Comparison of ENCODE assay signal across 24 mouse cellular contexts in genomic region chr15:79145522-79145921, GRCm38 (mm10). TPM values are rescaled to one million over a fixed set of nuclear protein-coding genes. Genes with fewer than 3 reads are reported as not detected.
DNase-seq lines count a peak whose midpoint lies in the region; ATAC-seq and TF ChIP-seq lines count a peak whose summit lies in the region.
"Had no signal": no experiment of that assay in that cellular context is flagged by ENCODE, and none has a peak within 500 bp of the region (broad histone marks: within the 10 kb centered on the region; RNA-seq: fewer than 3 reads in every experiment).

No protein-coding gene starts in this region.

- no peak for ATAC-seq in intestine, embryonic 16.5 days
- no peak for ATAC-seq in intestine, embryonic 15.5 days
- no peak for ATAC-seq in erythroid progenitor cell, adult 5-6 weeks (replicated peaks; ENCODE audit: low FRiP score, poor library complexity, severe bottlenecking)
- ATAC-seq in forebrain, embryonic 16.5 days = no peak
- ATAC-seq: activated CD4-positive, CD25-positive, alpha-beta regulatory T cell, adult 4 months; CD4-positive, CD25-positive, alpha-beta regulatory T cell, adult 4 months; forebrain, embryonic 14.5 days had no signal

- H3K4me1 ChIP-seq in intestine, embryonic 16.5 days (ENCODE audit: control insufficient read depth, insufficient read depth, low read length) = peaks cover 20% of the 10 kb centered on the region
- peaks cover 8% of the 10 kb centered on the region; the same call in 1 of the 2 replicates for H3K4me1 ChIP-seq in intestine, embryonic 15.5 days (replicated peaks)
- H3K4me1 ChIP-seq in small intestine, adult 2 months (ENCODE audit: control insufficient read depth, insufficient read depth, insufficient read length, low read length) = no peaks in the 10 kb centered on the region
- peaks cover 17% of the 10 kb centered on the region for H3K4me1 ChIP-seq in forebrain, embryonic 16.5 days (replicated peaks; ENCODE audit: control insufficient read depth, insufficient read depth, low read length)

- peaks cover 15% of the 10 kb centered on the region; the same call in 1 of the 2 replicates for H3K36me3 ChIP-seq in intestine, embryonic 16.5 days (ENCODE audit: control insufficient read depth, insufficient read depth, low read length)
- peaks cover 36% of the 10 kb centered on the region for H3K36me3 ChIP-seq in intestine, embryonic 15.5 days
- H3K36me3 ChIP-seq in small intestine, adult 2 months (ENCODE audit: control insufficient read depth, insufficient read depth, low read length) = peaks cover 33% of the 10 kb centered on the region
- H3K36me3 ChIP-seq in forebrain, embryonic 16.5 days (ENCODE audit: control insufficient read depth, insufficient read depth) = peaks cover 16% of the 10 kb centered on the region

- H3K4me2 ChIP-seq in intestine, embryonic 16.5 days (ENCODE audit: low read depth, low read length) = no peak overlapping the region
- no peak overlapping the region for H3K4me2 ChIP-seq in intestine, embryonic 15.5 days (replicated peaks)
- H3K4me2 ChIP-seq in forebrain, embryonic 16.5 days (ENCODE audit: low read length) = no peak overlapping the region
- H3K4me2 ChIP-seq: embryonic facial prominence, embryonic 13.5 days; heart, embryonic 15.5 days; hindbrain, embryonic 14.5 days had no signal

- no peak overlapping the region for H3K4me3 ChIP-seq in intestine, embryonic 16.5 days (ENCODE audit: low read length)
- H3K4me3 ChIP-seq in intestine, embryonic 15.5 days (replicated peaks) = no peak overlapping the region
- H3K4me3 ChIP-seq in small intestine, adult 2 months (ENCODE audit: low read depth, low read length) = no peak overlapping the region
- no peak overlapping the region for H3K4me3 ChIP-seq in forebrain, embryonic 16.5 days (replicated peaks; ENCODE audit: low read length)
- H3K4me3 ChIP-seq: embryonic facial prominence, embryonic 13.5 days; forebrain, embryonic 10.5 days; heart, embryonic 10.5 days; heart, embryonic 15.5 days had no signal

- peak; percentile 16 for DNase-seq in fat pad, adult 2 months (ENCODE audit: extremely low read depth, low read depth, low spot score)
- no peak for DNase-seq in left cerebral cortex, adult 11 months (ENCODE audit: low spot score)
- DNase-seq: adrenal gland, postnatal 25 days; B cell, adult 2 months; cerebellum, adult 18-20 months; cerebellum, adult 9-11 months; cerebellum, postnatal 36 days; gastrocnemius, postnatal 10 days; heart, adult 18-20 months; heart, postnatal 14 days had no signal

- H3K27ac ChIP-seq in intestine, embryonic 16.5 days (ENCODE audit: low read length) = peak overlapping the region; percentile 29; the same call in 1 of the 2 replicates
- H3K27ac ChIP-seq in intestine, embryonic 15.5 days = no peak overlapping the region
- H3K27ac ChIP-seq in small intestine, adult 2 months (ENCODE audit: insufficient read depth, low read depth, low read length) = peak overlapping the region; percentile 19; the same call in 1 of the 2 replicates
- no peak overlapping the region for H3K27ac ChIP-seq in forebrain, embryonic 16.5 days (ENCODE audit: low read length)
- H3K27ac ChIP-seq: embryonic facial prominence, embryonic 13.5 days; forebrain, embryonic 10.5 days; heart, embryonic 10.5 days; heart, embryonic 15.5 days; hindbrain, embryonic 14.5 days had no signal

- no peaks in the 10 kb centered on the region for H3K9me3 ChIP-seq in intestine, embryonic 16.5 days (ENCODE audit: control insufficient read depth, low read length)
- H3K9me3 ChIP-seq in intestine, embryonic 15.5 days = no peaks in the 10 kb centered on the region
- H3K9me3 ChIP-seq in forebrain, embryonic 16.5 days (ENCODE audit: control insufficient read depth, low read length) = no peaks in the 10 kb centered on the region
- H3K9me3 ChIP-seq: embryonic facial prominence, embryonic 13.5 days; forebrain, embryonic 10.5 days; heart, embryonic 10.5 days; heart, embryonic 15.5 days had no signal

- no peak for TF ChIP-seq CTCF in small intestine, adult 2 months (IDR thresholded peaks at IDR 0.05; ENCODE audit: extremely low read depth, insufficient read length, insufficient replicate concordance, low read depth, low read length)

- TF ChIP-seq POLR2A in small intestine, adult 2 months (IDR thresholded peaks at IDR 0.05; ENCODE audit: low read depth, low read length) = no peak

- no peak overlapping the region for H3K9ac ChIP-seq in intestine, embryonic 16.5 days (ENCODE audit: low read depth, low read length)
- H3K9ac ChIP-seq in intestine, embryonic 15.5 days = no peak overlapping the region
- H3K9ac ChIP-seq in forebrain, embryonic 16.5 days (replicated peaks; ENCODE audit: low read depth, low read length) = no peak overlapping the region
- H3K9ac ChIP-seq: embryonic facial prominence, embryonic 13.5 days; heart, embryonic 15.5 days; hindbrain, embryonic 14.5 days had no signal

- 81% methylated on average over 7 of the region's 7 CpGs for WGBS in intestine, embryonic 16.5 days
- 84% methylated on average over 7 of the region's 7 CpGs for WGBS in intestine, embryonic 15.5 days
- WGBS in small intestine, adult 2 months = 54% methylated on average over 7 of the region's 7 CpGs
- 93% methylated on average over 7 of the region's 7 CpGs for WGBS in forebrain, embryonic 16.5 days

- H3K27me3 ChIP-seq in intestine, embryonic 16.5 days (replicated peaks; ENCODE audit: control insufficient read depth, insufficient read depth, low read length) = no peaks in the 10 kb centered on the region
- no peaks in the 10 kb centered on the region for H3K27me3 ChIP-seq in intestine, embryonic 15.5 days (replicated peaks)
- H3K27me3 ChIP-seq in small intestine, adult 2 months (ENCODE audit: control insufficient read depth, insufficient read depth, low read length) = no peaks in the 10 kb centered on the region
- no peaks in the 10 kb centered on the region for H3K27me3 ChIP-seq in forebrain, embryonic 16.5 days (replicated peaks; ENCODE audit: control insufficient read depth, insufficient read depth, low read length)
- H3K27me3 ChIP-seq: embryonic facial prominence, embryonic 13.5 days; heart, embryonic 15.5 days had no signal

RNA-seq across cellular contexts. Expression of gene 1700088E04Rik, which starts 4.5 kb away (rescaled TPM):
- 4.2 and 5.7 TPM in 2 replicates for polyA plus RNA-seq in intestine, embryonic 16.5 days (2015; fragmentation: Nextera tagmentation; extraction: Ambion mirVana)
- polyA plus RNA-seq in intestine, embryonic 15.5 days (2015; fragmentation: Nextera tagmentation; extraction: Ambion mirVana) = 4.5 and 5.7 TPM in 2 replicates
- polyA plus RNA-seq in small intestine, adult 2 months (2012; rRNA removed) = 0.56 and 1.2 TPM in 2 replicates
- total RNA-seq in erythroid progenitor cell, adult 5-6 weeks (2015; ENCODE audit: low replicate concordance) = not detected in 2 replicates
- not detected in 2 replicates for total RNA-seq in erythroid progenitor cell, adult 5-6 weeks (2017; ENCODE audit: low replicate concordance)
- 11.7 and 13.1 TPM in 2 replicates for polyA plus RNA-seq in forebrain, embryonic 16.5 days (2015; fragmentation: Nextera tagmentation; extraction: Ambion mirVana)

RNA-seq across cellular contexts. Expression of gene Polr2f, which starts 4.7 kb away (rescaled TPM):
- 287 and 317 TPM in 2 replicates for polyA plus RNA-seq in intestine, embryonic 16.5 days (2015; fragmentation: Nextera tagmentation; extraction: Ambion mirVana)
- 311 and 328 TPM in 2 replicates for polyA plus RNA-seq in intestine, embryonic 15.5 days (2015; fragmentation: Nextera tagmentation; extraction: Ambion mirVana)
- 18.3 and 32.2 TPM in 2 replicates for polyA plus RNA-seq in small intestine, adult 2 months (2012; rRNA removed)
- total RNA-seq in erythroid progenitor cell, adult 5-6 weeks (2015; ENCODE audit: low replicate concordance) = 15.1 and 32.7 TPM in 2 replicates
- 17.0 and 20.3 TPM in 2 replicates for total RNA-seq in erythroid progenitor cell, adult 5-6 weeks (2017; ENCODE audit: low replicate concordance)
- polyA plus RNA-seq in forebrain, embryonic 16.5 days (2015; fragmentation: Nextera tagmentation; extraction: Ambion mirVana) = 253 and 256 TPM in 2 replicates

RNA-seq across cellular contexts. Expression of gene Sox10, which starts 19.5 kb away (rescaled TPM):
- polyA plus RNA-seq in intestine, embryonic 16.5 days (2015; fragmentation: Nextera tagmentation; extraction: Ambion mirVana) = 5.2 and 5.4 TPM in 2 replicates
- 7.9 and 8.2 TPM in 2 replicates for polyA plus RNA-seq in intestine, embryonic 15.5 days (2015; fragmentation: Nextera tagmentation; extraction: Ambion mirVana)
- 2.5 and 2.7 TPM in 2 replicates for polyA plus RNA-seq in small intestine, adult 2 months (2012; rRNA removed)
- total RNA-seq in erythroid progenitor cell, adult 5-6 weeks (2015; ENCODE audit: low replicate concordance) = not detected in 2 replicates
- not detected in 2 replicates for total RNA-seq in erythroid progenitor cell, adult 5-6 weeks (2017; ENCODE audit: low replicate concordance)
- polyA plus RNA-seq in forebrain, embryonic 16.5 days (2015; fragmentation: Nextera tagmentation; extraction: Ambion mirVana) = 2.0 and 2.2 TPM in 2 replicates
- total RNA-seq: hematopoietic stem cell, adult 5-6 weeks had no signal
- polyA plus RNA-seq: activated CD4-positive, CD25-positive, alpha-beta regulatory T cell, adult 4 months; CD4-positive, CD25-positive, alpha-beta regulatory T cell, adult 4 months had no signal

RNA-seq across cellular contexts. Expression of gene Micall1, which starts 36.8 kb away (rescaled TPM):
- 5.2 and 6.3 TPM in 2 replicates for polyA plus RNA-seq in intestine, embryonic 16.5 days (2015; fragmentation: Nextera tagmentation; extraction: Ambion mirVana)
- polyA plus RNA-seq in intestine, embryonic 15.5 days (2015; fragmentation: Nextera tagmentation; extraction: Ambion mirVana) = 8.3 TPM in 2 replicates
- 18.8 and 23.8 TPM in 2 replicates for polyA plus RNA-seq in small intestine, adult 2 months (2012; rRNA removed)
- 0.72 TPM in 1 of 2 replicates, not detected in the other for total RNA-seq in erythroid progenitor cell, adult 5-6 weeks (2015; ENCODE audit: low replicate concordance)
- total RNA-seq in erythroid progenitor cell, adult 5-6 weeks (2017; ENCODE audit: low replicate concordance) = 1.7 and 4.1 TPM in 2 replicates
- 8.2 and 10.0 TPM in 2 replicates for polyA plus RNA-seq in forebrain, embryonic 16.5 days (2015; fragmentation: Nextera tagmentation; extraction: Ambion mirVana)

Comparison
In these comparisons a context has a peak if more than half of its experiments do, and no peak if none do; other contexts are left out.
1. H3K27ac ChIP-seq: peak in intestine, embryonic 16.5 days (single experiment) and small intestine, adult 2 months (single experiment); none in intestine, embryonic 15.5 days (single experiment) and forebrain, embryonic 16.5 days (single experiment).